Mouse (Mus musculus) CH12.LX (cell line): ENCODE data around the gene Ankrd60. TPM values are rescaled to one million over a fixed set of nuclear protein-coding genes. Genes with fewer than 3 reads are reported as not detected.

Experiments
- DNase-seq: peaks from one replicate; pipeline ENCODE4 v3.0.0-alpha.2; 2013; ENCODE audit errors: extremely low read depth
- H3K27ac ChIP-seq: 2 replicates; pipeline ENCODE4 v1.5.1; 2012; ENCODE audit warnings: low read depth, mild to moderate bottlenecking, control low read depth, moderate library complexity; ENCODE audit not compliant: insufficient read depth
- H3K27me3 ChIP-seq: replicated peaks from 2 replicates; pipeline ENCODE3; 2012; ENCODE audit warnings: inconsistent platforms
- H3K36me3 ChIP-seq, 2 experiments: replicated peaks in 1 of 2; 2 replicates each; pipeline versions ENCODE3 to v1.6.1; 2012; ENCODE audit warnings: inconsistent platforms in 1 of 2, low read length in 1 of 2, mild to moderate bottlenecking in 1 of 2, mixed read lengths in 1 of 2, moderate library complexity in 1 of 2; ENCODE audit not compliant: control insufficient read depth in 1 of 2, insufficient read depth in 1 of 2
- H3K4me1 ChIP-seq, 2 experiments: 2 replicates each; pipeline ENCODE4 v1.6.1; 2012; ENCODE audit warnings: inconsistent platforms in 1 of 2, moderate library complexity in 1 of 2; ENCODE audit not compliant: insufficient read depth in 2 of 2, control insufficient read depth in 1 of 2
- H3K4me2 ChIP-seq: 2 replicates; pipeline ENCODE4 v1.6.1; 2012; ENCODE audit warnings: low read depth, mild to moderate bottlenecking, control low read depth; ENCODE audit not compliant: poor library complexity, insufficient read depth, severe bottlenecking
- H3K4me3 ChIP-seq, 3 experiments: fragments of 150-350 bp in 1 of 3; sonication (generic) in 1 of 3; replicated peaks in 1 of 3; 2 replicates each; pipeline versions ENCODE3 to v1.5.1; 2011 to 2012; ENCODE audit warnings: low read depth in 2 of 3, low read length in 2 of 3, mild to moderate bottlenecking in 2 of 3, moderate library complexity in 2 of 3, control low read depth in 1 of 3, improper control_type of control experiment in 1 of 3, inconsistent platforms in 1 of 3, mixed read lengths in 1 of 3; ENCODE audit not compliant: poor library complexity in 1 of 3
- H3K79me2 ChIP-seq: replicated peaks from 2 replicates; pipeline ENCODE4 v1.6.1; 2012; ENCODE audit warnings: mild to moderate bottlenecking, moderate library complexity; ENCODE audit not compliant: control insufficient read depth, poor library complexity, insufficient read depth, severe bottlenecking; ENCODE audit errors: extremely low read depth
- H3K9ac ChIP-seq: 2 replicates; pipeline ENCODE4 v1.6.1; 2012; ENCODE audit warnings: low read depth, mild to moderate bottlenecking, control low read depth, moderate library complexity; ENCODE audit not compliant: insufficient read depth
- H3K9me3 ChIP-seq: replicated peaks from 2 replicates; pipeline ENCODE3; 2012; ENCODE audit warnings: low read length, inconsistent platforms, mixed read lengths
- CHD2 ChIP-seq: IDR thresholded peaks from 2 replicates; pipeline ENCODE4 v1.6.1; 2011; ENCODE audit warnings: low read length, improper control_type of control experiment
- ELF1 ChIP-seq: IDR thresholded peaks from 2 replicates; pipeline ENCODE4 v1.6.1; 2014; ENCODE audit warnings: low read depth, mild to moderate bottlenecking, inconsistent platforms, low read length, improper control_type of control experiment
- EP300 ChIP-seq: IDR thresholded peaks from 2 replicates; pipeline ENCODE4 v1.6.1; 2011; ENCODE audit warnings: low read length, improper control_type of control experiment
- ETS1 ChIP-seq: conservative IDR thresholded peaks from 2 replicates; pipeline ENCODE4 v1.6.1; 2012; ENCODE audit warnings: low read depth, mild to moderate bottlenecking, inconsistent platforms, low read length, improper control_type of control experiment, moderate library complexity
- GABPA ChIP-seq: IDR thresholded peaks from 2 replicates; pipeline ENCODE4 v1.6.1; 2012; ENCODE audit warnings: low read depth, low read length, improper control_type of control experiment, inconsistent platforms; ENCODE audit not compliant: insufficient replicate concordance
- IRF4 ChIP-seq: IDR thresholded peaks from 2 replicates; pipeline ENCODE4 v1.6.1; 2014; ENCODE audit warnings: low read depth, mild to moderate bottlenecking, inconsistent platforms, low read length, improper control_type of control experiment
- JUN ChIP-seq: IDR thresholded peaks from 2 replicates; pipeline ENCODE4 v1.6.1; 2011; ENCODE audit warnings: low read depth, mild to moderate bottlenecking, low read length, improper control_type of control experiment, moderate library complexity; ENCODE audit not compliant: insufficient read depth
- MAX ChIP-seq: IDR thresholded peaks from 2 replicates; pipeline ENCODE4 v1.6.1; 2011; ENCODE audit warnings: low read length, improper control_type of control experiment
- MEF2A ChIP-seq: IDR thresholded peaks from 2 replicates; pipeline ENCODE4 v1.6.1; 2014; ENCODE audit warnings: low read depth, mild to moderate bottlenecking, inconsistent platforms, low read length, improper control_type of control experiment, borderline replicate concordance
- NELFE ChIP-seq: IDR thresholded peaks from 2 replicates; pipeline ENCODE4 v1.6.1; 2011; ENCODE audit warnings: low read depth, low read length, improper control_type of control experiment
- POLR2A ChIP-seq: IDR thresholded peaks from 2 replicates; pipeline ENCODE4 v1.6.1; 2011; ENCODE audit warnings: low read depth, mild to moderate bottlenecking, improper control_type of control experiment, low read length
- POLR2AphosphoS2 ChIP-seq: IDR thresholded peaks from 2 replicates; pipeline ENCODE4 v1.6.1; 2011; ENCODE audit warnings: low read depth, low read length, improper control_type of control experiment
- SIN3A ChIP-seq: IDR thresholded peaks from 2 replicates; pipeline ENCODE4 v1.6.1; 2012; ENCODE audit warnings: low read length, improper control_type of control experiment, inconsistent platforms
- SMC3 ChIP-seq: IDR thresholded peaks from 2 replicates; pipeline ENCODE4 v1.6.1; 2011; ENCODE audit warnings: low read depth, low read length, improper control_type of control experiment
- TCF12 ChIP-seq: IDR thresholded peaks from 2 replicates; pipeline ENCODE4 v1.6.1; 2014; ENCODE audit warnings: low read depth, mild to moderate bottlenecking, inconsistent platforms, low read length, improper control_type of control experiment
- UBTF ChIP-seq: IDR thresholded peaks from 2 replicates; pipeline ENCODE4 v1.6.1; 2012; ENCODE audit warnings: low read depth, mild to moderate bottlenecking, inconsistent platforms, low read length, improper control_type of control experiment, moderate library complexity
- USF2 ChIP-seq: conservative IDR thresholded peaks from 2 replicates; pipeline ENCODE4 v1.6.1; 2011; ENCODE audit warnings: low read depth, low read length, improper control_type of control experiment
- ZC3H11A ChIP-seq: IDR thresholded peaks from 2 replicates; pipeline ENCODE4 v1.6.1; 2012; ENCODE audit warnings: low read depth, mild to moderate bottlenecking, inconsistent platforms, low read length, improper control_type of control experiment
- ZMIZ1 ChIP-seq: IDR thresholded peaks from 2 replicates; pipeline ENCODE4 v1.6.1; 2012; ENCODE audit warnings: low read depth, mild to moderate bottlenecking, inconsistent platforms, low read length, improper control_type of control experiment
- dilution Hi-C: fragments of 300-500 bp; cut with MboI; formaldehyde crosslinking; loops from 2 replicates; pipeline ENCODE4 v1.14.3; 2020; ENCODE audit warnings: low sequenced_read_pairs; ENCODE audit not compliant: extremely low pct_unique_long_range_greater_than_20kb, extremely low pct_ligation_motif_present
- in situ Hi-C: fragments of 300-500 bp; cut with MboI; formaldehyde crosslinking; loops from 3 replicates; pipeline ENCODE4 v1.14.3; 2019; ENCODE audit warnings: low sequenced_read_pairs, low pct_ligation_motif_present, low pct_unique_long_range_greater_than_20kb, mixed read lengths
- polyA plus RNA-seq: library from polyadenylated mRNA; unstranded; fragments of >175 nt; gene quantifications from 2 replicates; pipeline ENCODE4 v1.2.1, GENCODE M21; 2012; ENCODE audit warnings: low read depth; ENCODE audit not compliant: insufficient read length
- total RNA-seq, 2 experiments: library from RNA; depleted of rRNA; stranded (reverse); fragments of 300-350 nt in 1 of 2; fragments of >200 nt in 1 of 2; gene quantifications; 2 replicates each; pipeline ENCODE4 v1.2.3; 2012 to 2014

The Ankrd60 gene
- total and polyA plus RNA-seq, 3 experiments = not detected

DNA sequence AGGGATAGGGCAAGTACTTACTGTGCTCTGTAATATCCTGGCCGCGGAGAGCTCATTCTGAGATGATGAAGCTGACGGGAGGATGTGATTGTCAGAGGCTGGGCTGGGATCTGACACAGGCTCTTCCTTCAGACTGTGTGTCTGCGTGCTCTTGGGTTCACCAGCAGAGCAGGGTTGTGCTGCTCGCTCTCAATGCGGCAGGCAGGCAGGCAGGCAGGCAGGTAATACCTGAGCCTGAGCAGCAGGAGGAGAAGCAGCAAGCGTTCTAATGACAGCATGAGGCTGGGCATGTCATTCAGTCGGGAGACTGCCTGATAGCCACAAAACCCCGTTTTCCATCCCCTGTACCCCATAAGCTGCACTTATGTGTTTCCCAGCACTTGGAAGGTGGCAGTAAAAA lies 14.6 kb upstream of the Ankrd60 start:
- Histone ChIP-seq H3K36me3 (peaks cover 0 to 39% of the 10 kb centered on the region in 2 experiments), H3K79me2 (no peaks in the 10 kb centered on the region), H3K9ac (no peak overlapping the region), H3K27ac (no peak overlapping the region), H3K4me1 (peaks cover 0 to 3% of the 10 kb centered on the region in 2 experiments; a peak in 1 of 4 replicates), H3K9me3 (no peaks in the 10 kb centered on the region), H3K4me3 (no peak overlapping the region), H3K27me3 (no peaks in the 10 kb centered on the region), H3K4me2 (no peak overlapping the region)
- TF ChIP-seq ZMIZ1 = no peak
- TF ChIP-seq SIN3A = no peak
- no peak for TF ChIP-seq CHD2
- no peak for TF ChIP-seq MEF2A
- TF ChIP-seq JUN = no peak
- TF ChIP-seq NELFE = no peak
- TF ChIP-seq UBTF = no peak
- TF ChIP-seq USF2 = no peak
- no peak for TF ChIP-seq POLR2AphosphoS2
- no peak for TF ChIP-seq ELF1
- no peak for TF ChIP-seq MAX
- no peak for TF ChIP-seq ZC3H11A
- TF ChIP-seq SMC3 = no peak
- TF ChIP-seq GABPA = no peak
- no peak for TF ChIP-seq TCF12
- TF ChIP-seq POLR2A = no peak
- no peak for TF ChIP-seq ETS1
- DNase-seq = no peak
- dilution Hi-C loops (no loop called here), in situ Hi-C loops (no loop called here)

DNA sequence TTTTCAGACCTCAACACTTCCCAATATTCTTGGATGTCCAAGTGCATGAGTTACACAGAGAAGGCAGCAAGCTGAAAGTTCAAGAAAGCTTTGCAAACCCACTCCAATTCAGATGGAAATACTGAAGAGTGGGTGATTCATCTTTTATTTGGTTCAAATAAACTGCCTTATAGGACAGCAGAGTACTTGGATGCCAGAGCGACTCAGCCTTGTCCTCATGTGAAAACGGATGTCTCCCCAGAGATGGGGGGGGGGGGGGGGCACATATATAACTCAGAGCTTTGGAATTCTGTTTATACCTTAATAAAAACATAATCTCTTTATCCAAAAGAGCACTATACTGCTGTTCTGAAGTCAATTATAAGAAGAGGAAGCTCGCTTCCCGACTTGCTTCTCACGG lies 9.2 kb upstream of the Ankrd60 start:
- dilution Hi-C loops = no loop called here
- in situ Hi-C loops = no loop called here
- TF ChIP-seq MEF2A = no peak
- no peak for TF ChIP-seq EP300
- no peak for TF ChIP-seq IRF4
- peaks cover 3% of the 10 kb centered on the region for H3K9me3 ChIP-seq
- no peak overlapping the region for H3K4me3 ChIP-seq
- H3K4me1 ChIP-seq = peaks cover 0 to 3% of the 10 kb centered on the region in 2 experiments; a peak in 1 of 4 replicates
- H3K27me3 ChIP-seq = no peaks in the 10 kb centered on the region
- no peak overlapping the region for H3K4me2 ChIP-seq
- H3K9ac ChIP-seq = no peak overlapping the region
- H3K27ac ChIP-seq = no peak overlapping the region
- H3K36me3 ChIP-seq = peaks cover 0 to 25% of the 10 kb centered on the region in 2 experiments
- no peaks in the 10 kb centered on the region for H3K79me2 ChIP-seq
- DNase-seq = no peak
